Mouse (Mus musculus) lung, postnatal 0 days (tissue): ENCODE results near the gene Lep. TPM values are rescaled to one million over a fixed set of nuclear protein-coding genes. Genes with fewer than 3 reads are reported as not detected.

Experiments
- ATAC-seq: fragments of 200-750 bp; cut with Nextera tagmentation; 2 replicates; pipeline ENCODE4 v1.8.0; 2017; ENCODE audit warnings: moderate library complexity
- DNase-seq: peaks from one replicate; pipeline ENCODE4 v3.0.0-alpha.2; 2016; ENCODE audit warnings: low spot score
- H3K27ac ChIP-seq: fragments of 300-500 bp; sonication (generic); 2 replicates; pipeline ENCODE4 v1.5.1; 2014; ENCODE audit warnings: antibody characterized with exemption, mild to moderate bottlenecking, low read length, mixed read lengths
- H3K27me3 ChIP-seq: fragments of 300-500 bp; sonication (generic); replicated peaks from 2 replicates; pipeline ENCODE4 v1.6.1; 2014; ENCODE audit warnings: low read length, mixed read lengths; ENCODE audit not compliant: insufficient read depth
- H3K36me3 ChIP-seq: fragments of 300-500 bp; sonication (generic); 2 replicates; pipeline ENCODE4 v1.6.1; 2014; ENCODE audit warnings: low read length, mixed read lengths; ENCODE audit not compliant: insufficient read depth
- H3K4me1 ChIP-seq: fragments of 300-500 bp; sonication (generic); 2 replicates; pipeline ENCODE4 v1.6.1; 2014; ENCODE audit warnings: antibody characterized with exemption, low read depth, low read length, mixed read lengths; ENCODE audit not compliant: insufficient read depth
- H3K4me2 ChIP-seq: fragments of 300-500 bp; sonication (generic); replicated peaks from 2 replicates; pipeline ENCODE4 v1.6.1; 2014; ENCODE audit warnings: low read depth, mild to moderate bottlenecking, low read length, moderate library complexity, mixed read lengths
- H3K4me3 ChIP-seq: fragments of 300-500 bp; sonication (generic); 2 replicates; pipeline ENCODE4 v1.5.1; 2014; ENCODE audit warnings: low read depth, low read length
- H3K9ac ChIP-seq: fragments of 300-500 bp; sonication (generic); replicated peaks from 2 replicates; pipeline ENCODE4 v1.6.1; 2014; ENCODE audit warnings: low read depth, mild to moderate bottlenecking
- H3K9me3 ChIP-seq: fragments of 300-500 bp; sonication (generic); 2 replicates; pipeline ENCODE4 v1.6.1; 2016; ENCODE audit warnings: low read length, mixed read lengths
- CTCF ChIP-seq: IDR thresholded peaks from 2 replicates; pipeline ENCODE4 v1.5.1; 2016; ENCODE audit warnings: antibody characterized with exemption, mild to moderate bottlenecking
- EP300 ChIP-seq: IDR thresholded peaks from 2 replicates; pipeline ENCODE4 v1.6.1; 2016; ENCODE audit warnings: antibody characterized with exemption, mild to moderate bottlenecking, control low read depth
- WGBS: fragments of 180-500 bp; shearing (Covaris S2); extraction: QIAGEN DNeasy Blood & Tissue Kit; methylation state at CpG from one replicate; pipeline ENCODE4 v1.1.7; 2014; 5-methylcytosine and 5-hydroxymethylcytosine counted together
- polyA plus RNA-seq: library from polyadenylated mRNA; unstranded; fragments of >200 nt; fragmentation: Nextera tagmentation; extraction: Ambion mirVana; gene quantifications from 2 replicates; pipeline ENCODE4 v1.2.1, GENCODE M21; 2015

The Lep gene
- polyA plus RNA-seq, 1 experiment from 2014 or later, result not detected

DNA sequence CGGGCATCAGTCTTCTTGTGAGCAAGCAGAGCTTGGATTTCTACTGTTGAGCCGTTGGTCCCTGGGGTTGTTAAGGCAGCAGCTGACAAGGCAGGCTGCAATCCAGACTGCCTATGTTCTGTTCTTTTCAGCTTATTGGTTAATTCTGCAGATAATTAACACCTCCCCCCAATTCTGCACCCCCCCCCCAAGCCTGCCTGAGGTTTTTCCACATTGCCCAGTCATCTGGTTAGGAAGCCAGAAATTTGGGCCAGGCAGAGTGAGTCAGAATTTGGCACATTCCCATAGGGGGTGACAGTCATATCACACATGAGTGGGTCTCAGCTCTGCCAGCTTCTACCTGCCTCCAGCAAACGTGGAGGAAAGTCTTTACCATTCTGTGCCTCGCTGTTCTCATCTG lies 23.3 kb upstream of the Lep start:
- no peak overlapping the region for H3K4me2 ChIP-seq
- H3K27me3 ChIP-seq, result no peaks in the 10 kb centered on the region
- TF ChIP-seq CTCF (no peak), EP300 (no peak)
- no peak overlapping the region for H3K27ac ChIP-seq
- H3K36me3 ChIP-seq, result no peaks in the 10 kb centered on the region
- 56% methylated on average over 4 of the region's 4 CpGs for WGBS
- DNase-seq (no peak), ATAC-seq (no peak)
- no peaks in the 10 kb centered on the region for H3K9me3 ChIP-seq
- no peaks in the 10 kb centered on the region for H3K4me1 ChIP-seq
- no peak overlapping the region for H3K4me3 ChIP-seq
- no peak overlapping the region for H3K9ac ChIP-seq

DNA sequence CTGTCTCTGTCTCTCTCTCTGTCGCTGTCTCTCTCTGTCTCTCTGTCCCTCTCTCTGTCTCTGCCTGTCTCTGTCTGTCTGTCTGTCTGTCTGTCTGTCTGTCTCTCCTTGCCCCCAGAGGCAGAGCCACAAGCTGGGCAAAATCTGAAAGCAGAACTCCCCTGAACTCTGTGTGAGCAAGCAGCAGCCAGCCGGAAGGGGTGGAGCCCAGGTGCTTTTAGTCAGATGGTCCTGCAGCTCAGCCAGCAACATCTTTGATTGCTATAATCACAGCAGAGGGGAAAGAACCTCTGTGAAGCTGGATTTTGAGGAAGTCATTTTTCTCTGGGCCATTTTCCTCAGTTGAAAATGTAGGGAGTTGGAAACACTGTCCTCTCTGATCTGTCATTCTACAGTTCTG lies 19.8 kb upstream of the Lep start:
- no peak for ATAC-seq
- no peak overlapping the region for H3K9ac ChIP-seq
- no peak overlapping the region for H3K4me2 ChIP-seq
- DNase-seq, result no peak
- H3K4me3 ChIP-seq, result no peak overlapping the region
- 83% methylated on average over 2 of the region's 2 CpGs for WGBS
- TF ChIP-seq CTCF, result no peak
- TF ChIP-seq EP300, result no peak
- no peaks in the 10 kb centered on the region for H3K9me3 ChIP-seq
- H3K4me1 ChIP-seq, result no peaks in the 10 kb centered on the region
- no peak overlapping the region for H3K27ac ChIP-seq
- H3K36me3 ChIP-seq, result no peaks in the 10 kb centered on the region
- H3K27me3 ChIP-seq, result no peaks in the 10 kb centered on the region

DNA sequence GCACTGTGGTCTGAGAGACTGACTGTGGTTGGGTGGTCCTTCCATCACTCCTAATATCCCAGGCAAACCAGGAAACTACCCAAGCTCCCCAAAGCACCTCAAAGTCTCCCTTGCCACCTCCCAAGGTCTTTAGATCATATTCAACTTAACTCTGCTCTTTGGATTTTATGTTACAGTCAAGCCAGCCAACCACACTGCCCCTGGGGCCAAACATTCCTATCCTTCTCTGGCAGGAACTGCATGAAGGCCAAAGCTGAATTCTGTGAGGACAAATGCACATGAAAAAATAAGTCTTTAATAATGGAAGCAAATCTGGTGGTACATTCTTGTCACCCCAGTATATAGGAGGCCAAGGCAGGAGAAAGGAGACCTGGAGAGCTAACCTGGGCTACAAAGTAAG lies 16.0 kb upstream of the Lep start:
- Histone ChIP-seq H3K36me3 (no peaks in the 10 kb centered on the region), H3K4me3 (no peak overlapping the region), H3K9ac (no peak overlapping the region), H3K27me3 (no peaks in the 10 kb centered on the region), H3K4me1 (no peaks in the 10 kb centered on the region), H3K9me3 (no peaks in the 10 kb centered on the region), H3K4me2 (no peak overlapping the region), H3K27ac (no peak overlapping the region)
- no peak for TF ChIP-seq CTCF
- TF ChIP-seq EP300, result no peak
- DNase-seq (no peak), ATAC-seq (no peak)

DNA sequence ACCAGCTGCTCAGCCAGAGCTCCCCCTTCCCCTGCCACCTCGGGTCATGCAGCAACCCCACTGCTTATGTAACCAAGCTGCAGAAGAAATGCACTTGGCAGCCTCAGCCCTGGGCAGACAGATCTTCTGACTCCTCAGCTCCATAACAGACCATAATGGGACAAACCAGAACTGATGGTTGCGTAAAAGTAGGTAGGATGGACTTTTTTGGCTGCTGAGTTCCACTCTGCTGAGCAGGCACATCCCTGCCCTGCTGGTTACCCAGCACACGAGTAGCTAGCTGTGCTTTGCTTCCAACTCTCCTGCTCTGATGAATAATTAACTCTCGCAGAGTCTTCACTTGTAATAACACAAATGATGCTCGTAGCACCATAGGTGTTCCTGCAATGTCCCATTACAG lies 10.1 kb upstream of the Lep start:
- Histone ChIP-seq H3K4me2 (no peak overlapping the region), H3K36me3 (no peaks in the 10 kb centered on the region), H3K4me1 (no peaks in the 10 kb centered on the region), H3K4me3 (no peak overlapping the region), H3K9ac (no peak overlapping the region), H3K27me3 (no peaks in the 10 kb centered on the region), H3K27ac (no peak overlapping the region), H3K9me3 (no peaks in the 10 kb centered on the region)
- no peak for DNase-seq
- ATAC-seq, result no peak
- no peak for TF ChIP-seq EP300
- WGBS, result 54% methylated on average over 5 of the region's 5 CpGs

GRCm38 (mm10) chr6:29052188-29052587 lies 7.8 kb upstream of the Lep start:
- no peak for DNase-seq
- H3K4me1 ChIP-seq, result no peaks in the 10 kb centered on the region
- H3K4me3 ChIP-seq, result no peak overlapping the region
- no peaks in the 10 kb centered on the region for H3K9me3 ChIP-seq
- no peak overlapping the region for H3K27ac ChIP-seq
- TF ChIP-seq EP300 (no peak), CTCF (no peak)
- WGBS, result 57% methylated on average over 9 of the region's 9 CpGs
- H3K36me3 ChIP-seq, result no peaks in the 10 kb centered on the region
- no peak overlapping the region for H3K9ac ChIP-seq
- H3K4me2 ChIP-seq, result no peak overlapping the region
- no peak for ATAC-seq
- no peaks in the 10 kb centered on the region for H3K27me3 ChIP-seq

DNA sequence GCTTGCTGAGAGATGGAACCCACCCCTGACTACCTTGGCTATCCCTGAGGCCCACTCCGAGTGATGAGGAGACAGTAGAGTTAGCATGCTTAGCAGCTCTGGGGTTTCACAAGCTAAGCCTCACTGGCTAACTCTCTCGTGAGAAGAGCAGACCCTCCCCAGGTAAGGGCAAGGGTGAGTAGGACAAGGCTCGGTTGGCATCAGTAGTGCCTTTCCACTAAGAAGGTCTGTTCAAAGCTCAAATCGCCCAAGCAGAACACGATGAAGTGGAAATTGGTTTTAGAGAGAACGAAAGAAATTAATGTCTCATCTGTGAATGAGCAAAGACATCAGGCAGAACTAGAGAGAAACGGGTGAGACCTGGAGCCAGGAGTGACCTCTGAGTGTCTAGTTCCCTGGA lies 6.8 kb upstream of the Lep start:
- H3K4me2 ChIP-seq, result no peak overlapping the region
- no peak for DNase-seq
- H3K36me3 ChIP-seq, result no peaks in the 10 kb centered on the region
- no peak for TF ChIP-seq EP300
- TF ChIP-seq CTCF, result no peak
- WGBS, result 74% methylated on average over 7 of the region's 7 CpGs
- H3K27ac ChIP-seq, result no peak overlapping the region
- H3K4me3 ChIP-seq, result no peak overlapping the region
- H3K9me3 ChIP-seq, result no peaks in the 10 kb centered on the region
- no peaks in the 10 kb centered on the region for H3K4me1 ChIP-seq
- no peak overlapping the region for H3K9ac ChIP-seq
- ATAC-seq, result no peak
- H3K27me3 ChIP-seq, result no peaks in the 10 kb centered on the region

DNA sequence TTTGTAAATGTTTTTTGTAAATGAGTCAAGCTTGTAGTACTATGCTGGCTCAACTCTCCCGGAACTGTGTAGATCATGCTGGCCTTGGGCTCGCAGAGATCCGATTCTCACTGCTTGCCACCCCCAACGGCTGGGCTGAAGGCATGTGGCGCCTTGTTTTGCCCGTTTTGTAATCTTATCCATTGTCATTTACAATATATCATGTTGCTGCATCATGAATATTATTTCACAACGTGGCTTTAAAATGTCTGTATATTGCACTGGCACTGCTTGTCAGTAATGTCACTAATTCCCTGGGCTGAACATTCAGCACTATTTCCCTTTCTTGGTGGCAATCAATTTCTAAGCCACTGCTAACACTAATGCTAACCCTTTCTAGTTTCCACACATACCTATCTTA lies 3.6 kb upstream of the Lep start:
- Histone ChIP-seq H3K36me3 (no peaks in the 10 kb centered on the region), H3K27ac (no peak overlapping the region), H3K4me3 (no peak overlapping the region), H3K9me3 (no peaks in the 10 kb centered on the region), H3K9ac (no peak overlapping the region), H3K4me2 (no peak overlapping the region), H3K27me3 (no peaks in the 10 kb centered on the region), H3K4me1 (no peaks in the 10 kb centered on the region)
- DNase-seq, result no peak
- 81% methylated on average over 7 of the region's 7 CpGs for WGBS
- TF ChIP-seq EP300, result no peak
- ATAC-seq, result no peak
